Mouse (Mus musculus): Measurements from ENCODE around the gene Sccpdh.
"Not testable (repeated sequence)": the region's sequence is repeated elsewhere in the genome, so short reads cannot be mapped to it uniquely, and the experiment has no call there.

The Sccpdh gene

DNA sequence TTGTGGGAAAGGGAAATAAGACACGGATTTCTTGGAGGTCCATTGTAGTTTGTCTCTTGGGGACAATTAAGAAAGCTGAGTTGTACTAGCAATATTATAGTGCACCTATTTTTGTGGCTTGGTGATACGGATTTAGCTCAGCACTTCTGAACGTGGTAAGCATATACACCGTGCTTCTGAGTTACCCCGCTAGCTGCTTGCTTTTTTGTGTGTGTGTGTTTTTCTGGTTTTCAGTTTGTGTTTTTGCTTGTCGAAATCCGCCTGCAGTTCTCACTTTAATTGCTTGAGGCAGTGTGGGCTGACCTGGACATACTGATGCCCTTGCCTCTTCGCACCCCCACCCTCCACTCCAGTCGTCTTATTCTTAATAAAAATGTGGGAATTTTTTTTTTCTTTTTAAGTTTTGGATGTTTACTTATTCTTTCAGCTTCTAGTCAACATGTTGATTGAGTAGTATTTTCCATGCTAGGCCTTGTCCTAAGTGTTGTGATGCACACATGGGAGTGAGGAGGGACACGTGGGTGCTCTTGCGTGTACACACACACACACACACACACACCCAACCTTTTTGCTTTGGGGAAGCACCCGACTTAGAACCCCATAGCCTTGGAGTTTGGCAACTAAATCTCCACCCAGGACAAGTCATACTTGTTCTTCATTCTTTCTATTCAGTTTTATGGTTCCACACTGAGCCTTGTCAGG, 977 bp downstream of the Sccpdh start:
- no peak for DNase-seq (ENCODE audit: low spot score)

DNA sequence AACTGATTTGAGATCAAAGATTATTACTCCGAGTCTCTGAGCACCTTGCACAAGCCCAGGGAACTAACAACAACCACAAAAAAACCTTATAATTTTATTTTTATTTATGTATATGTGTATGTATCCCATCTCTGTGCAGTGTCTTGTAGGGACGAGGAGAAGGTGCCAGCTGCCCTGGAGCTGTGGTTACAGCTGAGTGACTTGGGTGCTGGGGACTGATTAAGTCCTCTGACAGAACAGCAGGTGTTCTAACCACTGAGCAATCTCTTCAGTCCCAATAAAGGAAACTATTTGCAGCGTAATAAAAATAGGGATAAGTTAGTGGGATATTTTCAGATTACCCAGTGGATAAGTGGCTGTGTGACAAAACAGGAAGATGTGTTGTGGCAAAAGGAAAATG, 6.3 kb downstream of the Sccpdh start:
- no peak for DNase-seq (ENCODE audit: low spot score)

DNA sequence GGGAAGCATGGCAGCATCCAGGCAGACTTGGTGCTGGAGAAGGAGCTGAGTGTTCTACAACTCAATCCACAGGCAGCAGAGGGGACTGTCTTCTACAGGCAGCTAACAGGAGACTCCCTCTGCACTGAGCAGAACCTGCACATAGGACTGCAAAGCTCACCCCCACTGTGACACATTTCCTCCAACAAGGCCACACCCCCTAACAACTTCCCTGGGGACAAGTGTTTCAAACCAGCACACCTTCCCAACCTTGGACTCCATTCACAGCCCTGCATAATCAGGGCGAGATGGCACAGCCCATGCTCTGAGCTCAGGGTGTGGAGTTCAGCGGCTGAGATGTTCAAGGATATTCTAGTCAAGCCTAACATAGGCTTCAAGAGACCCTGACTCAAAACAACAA, 9.0 kb downstream of the Sccpdh start:
- no peak for DNase-seq (ENCODE audit: low spot score)

DNA sequence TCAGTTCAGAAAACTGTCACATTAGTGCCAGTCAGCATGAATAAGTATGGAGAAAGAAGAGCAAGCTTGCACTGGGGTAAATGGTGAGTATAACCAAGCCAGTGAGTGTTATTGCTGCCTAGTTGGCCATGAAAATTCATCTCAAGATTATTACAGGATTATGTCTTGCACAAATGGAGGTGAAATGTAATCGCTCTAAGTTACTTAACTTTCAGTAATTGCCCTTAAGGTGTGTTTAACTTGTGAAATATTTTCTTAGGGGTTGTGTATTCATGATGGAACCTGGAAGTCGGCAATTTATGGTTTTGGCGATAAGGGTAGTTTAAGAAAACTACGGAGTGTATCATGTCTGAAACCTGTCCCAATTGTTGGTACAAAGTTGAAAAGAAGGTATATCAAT, 11.3 kb downstream of the Sccpdh start:
- DNase-seq (ENCODE audit: low spot score), result no peak

DNA sequence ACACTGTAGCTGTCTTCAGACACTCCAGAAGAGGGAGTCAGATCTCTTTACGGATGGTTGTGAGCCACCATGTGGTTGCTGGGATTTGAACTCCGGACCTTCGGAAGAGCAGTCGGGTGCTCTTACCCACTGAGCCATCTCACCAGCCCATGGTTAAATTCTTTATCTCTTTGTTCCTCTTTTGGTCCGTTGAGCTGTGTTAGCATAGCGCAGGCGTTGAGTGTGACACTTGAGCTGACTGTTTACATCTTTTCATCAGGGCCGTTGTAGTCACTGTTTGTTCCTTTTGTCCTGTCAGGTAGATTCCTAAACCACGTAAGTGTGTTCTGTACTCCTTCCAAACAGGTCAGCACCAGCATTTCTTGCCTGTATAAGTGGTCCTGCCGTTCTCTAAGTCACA, 14.7 kb downstream of the Sccpdh start:
- not testable (repeated sequence) for DNase-seq (ENCODE audit: low spot score)

DNA sequence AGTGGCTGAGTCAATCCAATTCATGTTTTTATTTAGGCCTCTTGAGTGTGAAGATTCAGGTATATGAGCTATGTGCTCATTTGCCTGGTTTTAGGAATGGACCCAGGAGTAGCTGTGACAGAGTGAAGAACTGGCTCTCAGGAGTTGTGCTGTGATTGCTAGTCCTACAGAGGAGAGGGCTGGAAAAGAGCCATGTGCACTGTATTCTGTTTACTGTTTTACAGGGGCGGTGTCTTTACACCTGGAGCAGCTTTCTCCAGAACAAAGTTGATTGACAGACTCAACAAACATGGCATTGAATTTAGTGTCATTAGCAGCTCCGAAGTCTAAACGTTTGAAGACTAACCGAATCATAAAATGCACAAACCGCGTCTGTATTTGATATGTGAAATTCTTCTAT, 18.3 kb downstream of the Sccpdh start:
- no peak for DNase-seq (ENCODE audit: low spot score)

DNA sequence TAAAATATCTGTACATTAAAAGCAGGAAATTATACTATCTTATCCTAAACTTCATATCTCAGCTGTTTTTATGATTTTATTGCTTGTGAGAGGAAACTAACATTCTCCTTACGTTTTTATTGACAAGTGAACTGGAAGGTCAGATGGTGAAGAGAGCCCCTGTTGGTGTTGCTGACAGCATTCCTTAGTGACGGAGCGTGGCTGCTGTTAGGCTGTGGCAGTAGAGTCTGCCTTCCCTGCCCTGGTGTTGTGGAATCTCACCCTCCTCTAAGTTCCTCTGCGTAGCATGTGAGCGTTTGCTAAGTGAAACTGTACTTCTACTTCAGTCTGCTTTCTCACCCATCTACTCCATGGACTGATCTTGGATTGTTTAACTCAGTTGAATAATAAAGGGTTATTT, 18.8 kb downstream of the Sccpdh start:
- DNase-seq (ENCODE audit: low spot score), result no peak

DNA sequence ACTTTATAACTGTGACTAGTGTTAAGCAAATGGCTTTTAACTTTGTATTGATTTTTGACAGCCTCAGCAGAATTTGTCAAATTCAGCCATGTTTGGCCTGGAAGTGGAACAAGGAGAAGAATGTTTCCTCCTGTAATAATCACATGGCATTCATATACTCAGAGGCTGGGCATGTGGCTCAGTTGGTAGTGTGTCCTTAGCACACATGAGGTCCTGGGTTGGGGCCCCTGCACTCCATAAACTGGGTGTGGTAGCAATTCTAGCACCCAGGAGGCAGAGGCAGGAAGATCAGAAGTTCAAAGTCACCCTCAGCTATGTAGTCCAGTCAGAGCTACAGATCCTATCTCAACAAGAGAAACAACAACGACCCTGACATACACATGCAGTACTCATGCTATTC, 19.3 kb downstream of the Sccpdh start:
- no peak for DNase-seq (ENCODE audit: low spot score)

DNA sequence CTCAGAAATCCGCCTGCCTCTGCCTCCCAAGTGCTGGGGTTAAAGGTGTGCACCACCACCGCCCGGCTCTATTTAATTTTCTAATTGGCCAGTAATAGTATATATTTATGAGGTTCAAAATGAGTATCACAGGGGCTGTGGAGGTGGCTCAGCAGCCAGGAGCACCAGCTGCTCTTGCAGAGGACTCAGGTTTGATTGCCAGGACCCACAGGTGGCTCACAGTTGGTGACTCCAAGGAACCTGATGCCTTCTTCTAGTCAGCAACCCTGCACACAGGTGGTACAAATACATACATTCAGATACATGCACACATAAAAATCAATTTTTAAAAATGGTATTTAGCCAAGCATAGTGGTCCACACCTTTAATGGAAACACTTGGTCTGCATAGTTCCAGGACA, 20.0 kb downstream of the Sccpdh start:
- DNase-seq (ENCODE audit: low spot score), result no peak

DNA sequence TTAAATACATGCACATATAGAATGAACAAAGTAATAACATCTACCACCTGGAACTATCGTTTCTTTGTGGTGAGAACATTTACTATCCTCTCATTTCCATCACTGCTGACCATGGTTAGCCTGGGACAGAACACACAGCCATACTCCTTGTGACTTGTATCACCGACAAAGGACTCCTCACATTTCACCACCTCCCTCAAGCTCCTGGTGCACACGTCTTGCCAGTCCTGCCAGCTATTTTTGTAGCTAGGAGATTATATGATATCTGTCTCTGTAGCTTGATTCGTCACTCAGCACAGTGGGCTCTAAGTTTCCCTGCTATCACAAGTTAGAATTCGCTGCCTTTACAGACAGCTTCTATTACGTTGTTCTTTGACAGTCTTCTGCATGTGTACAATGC, 20.4 kb downstream of the Sccpdh start:
- DNase-seq (ENCODE audit: low spot score), result no peak

DNA sequence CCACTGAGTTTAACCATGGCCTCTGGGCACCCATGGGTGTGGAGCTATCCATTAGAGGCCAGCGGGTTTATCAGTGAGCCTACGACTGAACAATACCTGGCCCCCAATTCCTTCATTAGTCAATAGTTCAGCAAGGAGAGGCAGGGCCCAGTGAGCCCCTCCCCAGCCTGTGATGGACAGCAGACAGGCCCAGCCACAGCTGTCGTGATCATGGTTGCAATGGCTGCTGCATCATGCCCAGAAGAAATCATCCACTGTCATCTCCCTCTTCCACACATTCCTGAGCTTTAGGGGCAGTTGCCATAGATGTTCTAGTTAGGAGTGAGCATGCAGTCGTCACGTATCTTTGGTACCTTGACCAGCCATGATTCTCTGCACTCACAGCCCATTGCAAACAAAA, 20.9 kb downstream of the Sccpdh start:
- no peak for DNase-seq (ENCODE audit: low spot score)

DNA sequence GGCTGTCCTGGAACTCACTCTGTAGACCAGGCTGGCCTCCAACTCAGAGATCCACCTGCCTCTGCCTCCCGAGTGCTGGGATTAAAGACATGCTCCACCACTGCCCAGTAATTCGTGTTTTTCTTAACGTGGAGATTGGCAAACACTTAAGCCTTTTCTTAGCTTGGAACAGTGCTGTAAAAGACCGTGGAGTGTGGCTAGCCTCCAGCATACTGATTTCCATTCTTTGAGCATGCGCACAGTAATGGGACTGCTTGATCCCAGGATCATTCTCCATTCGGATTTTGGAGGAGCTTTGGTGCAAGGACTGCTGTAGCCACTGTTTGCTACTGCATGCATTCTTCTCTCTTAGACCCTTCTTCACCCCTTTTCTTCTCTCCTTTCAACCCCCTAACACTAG, 21.5 kb downstream of the Sccpdh start:
- DNase-seq (ENCODE audit: low spot score), result no peak

DNA sequence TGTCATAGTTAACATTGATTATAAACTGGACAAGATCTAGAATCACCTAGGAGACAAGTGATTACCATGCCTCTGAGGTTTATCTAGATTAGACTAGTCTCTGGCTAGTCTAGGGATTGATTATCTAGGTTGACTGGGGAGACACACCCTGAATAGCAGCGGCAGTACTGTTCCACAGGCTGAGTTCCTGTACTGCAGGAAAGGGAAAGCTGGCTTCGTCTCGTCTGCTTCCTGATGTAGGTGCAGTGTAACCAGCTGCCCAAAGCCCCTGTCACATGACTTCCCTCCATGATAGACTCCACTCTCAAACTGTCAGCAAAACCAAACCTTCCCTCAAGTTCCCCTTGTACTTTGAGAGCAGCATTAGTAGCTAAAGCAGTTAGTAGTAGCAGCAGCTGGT, 36.1 kb downstream of the Sccpdh start:
- no peak for DNase-seq (ENCODE audit: low spot score)

DNA sequence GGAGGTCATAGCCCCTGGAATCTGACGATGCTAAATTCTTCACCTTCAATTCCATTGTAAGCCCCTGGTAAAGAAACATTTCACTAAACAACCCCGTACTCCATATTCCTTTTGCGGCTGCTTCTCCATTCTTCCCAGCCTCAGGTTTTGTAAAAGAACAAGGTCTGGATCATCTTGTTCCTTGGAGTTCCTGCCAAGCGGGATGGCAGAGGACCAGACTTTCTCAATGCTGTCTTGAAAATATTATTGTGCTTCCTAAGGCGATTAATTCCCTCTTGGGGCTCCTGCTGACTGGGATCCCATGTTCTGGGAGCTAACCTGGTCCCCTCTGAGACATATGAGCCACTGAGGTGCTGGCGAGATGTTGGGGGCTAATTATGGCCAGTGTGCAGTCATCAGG, 37.1 kb downstream of the Sccpdh start:
- DNase-seq (ENCODE audit: low spot score), result peak; percentile 64

DNA sequence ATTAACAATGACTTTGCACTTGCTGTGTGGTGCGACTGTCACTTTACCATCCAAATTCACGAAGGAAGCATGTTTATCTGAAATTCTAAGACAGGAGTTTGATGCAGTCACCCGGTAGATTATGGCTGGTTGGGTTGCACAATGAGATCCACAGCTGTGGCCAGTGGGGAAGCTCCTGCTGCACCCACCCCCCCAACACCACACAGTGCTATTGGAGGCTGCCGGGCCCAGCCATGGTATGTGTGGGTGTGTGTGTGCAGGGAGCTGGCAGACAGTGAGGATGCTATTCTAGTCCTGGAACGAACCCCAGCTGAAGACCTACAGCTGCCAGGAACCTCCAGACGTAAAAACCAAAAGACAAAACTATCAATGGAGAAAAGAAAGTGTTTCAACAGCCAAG, 41.4 kb downstream of the Sccpdh start:
- peak; percentile 85 for DNase-seq (ENCODE audit: low spot score)

DNA sequence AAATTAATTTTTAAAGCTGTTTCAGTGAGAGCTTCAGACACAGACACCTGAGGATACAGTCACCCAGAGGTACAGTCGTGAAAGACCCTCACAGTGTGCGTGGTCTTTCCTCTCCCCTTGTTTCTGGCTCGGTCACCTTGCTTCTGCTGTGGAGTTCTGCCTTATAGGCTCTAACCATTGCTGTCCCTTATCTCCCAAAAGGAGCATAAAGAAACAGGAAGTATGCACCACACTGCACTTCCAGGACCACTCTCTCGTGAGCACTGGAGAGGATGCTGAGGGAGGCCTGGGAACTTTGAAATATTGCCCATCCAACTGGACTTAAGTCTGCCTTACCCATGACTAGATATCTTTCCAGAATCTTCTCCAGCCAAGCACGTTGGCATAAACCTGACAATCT, 42.7 kb downstream of the Sccpdh start:
- no peak for DNase-seq (ENCODE audit: low spot score)

DNA sequence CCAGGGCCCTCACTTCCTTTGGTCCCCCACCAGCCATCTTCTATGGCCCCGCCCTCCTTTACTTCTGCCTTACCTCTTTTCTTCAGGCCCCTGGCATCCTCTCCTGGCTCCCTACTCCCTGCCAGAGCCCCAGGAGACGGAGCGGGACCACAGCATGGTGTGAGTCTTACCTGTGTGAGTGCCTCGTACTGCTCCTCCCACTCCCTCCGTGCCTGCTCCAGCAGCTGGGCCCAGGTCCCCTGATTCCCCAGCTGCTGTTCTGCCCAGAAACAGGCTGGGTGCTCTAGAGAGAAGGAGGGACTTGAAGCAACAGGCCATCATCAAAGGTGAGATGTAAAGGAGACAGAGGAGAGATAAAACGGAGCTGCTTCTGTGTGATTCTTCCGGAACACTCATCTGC, 44.6 kb downstream of the Sccpdh start:
- DNase-seq (ENCODE audit: low spot score), result no peak

DNA sequence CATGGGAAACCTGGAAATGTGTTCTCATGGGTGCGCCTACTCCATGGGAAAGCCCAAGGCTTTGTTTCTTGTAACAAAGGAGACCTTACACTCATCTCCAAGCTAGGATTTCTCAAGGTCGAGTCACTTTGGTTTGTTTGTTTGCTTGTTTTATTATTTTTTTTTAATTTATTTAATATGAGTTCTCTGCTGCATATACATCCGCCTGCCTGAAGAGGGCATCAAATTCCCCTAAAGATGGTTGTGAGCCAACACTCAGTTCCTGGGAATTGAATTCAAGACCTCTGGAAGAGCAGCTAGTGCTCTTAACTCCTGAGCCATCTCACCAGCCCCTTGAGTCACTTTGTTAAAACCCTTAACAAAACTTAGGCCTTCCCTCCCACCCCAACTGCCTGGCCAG, 45.4 kb downstream of the Sccpdh start:
- DNase-seq (ENCODE audit: low spot score), result no peak

DNA sequence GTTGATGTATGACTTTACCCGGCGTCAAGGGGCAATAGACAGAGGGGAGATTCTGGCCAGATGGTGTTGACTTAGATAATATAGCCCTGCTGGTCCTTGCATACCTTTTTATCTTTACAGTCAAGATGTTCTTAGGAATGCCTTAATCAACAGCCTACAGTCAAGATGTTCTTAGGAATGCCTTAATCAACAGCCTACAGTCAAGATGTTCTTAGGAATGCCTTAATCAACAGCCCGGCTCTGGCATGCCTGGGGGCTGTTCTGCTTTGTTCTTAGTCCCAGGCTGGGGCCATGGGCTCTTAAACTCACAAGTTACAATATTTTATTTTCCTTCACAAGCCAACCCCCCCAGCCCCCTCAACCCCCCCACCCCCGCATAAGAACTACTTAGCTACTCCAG, 47.3 kb downstream of the Sccpdh start:
- DNase-seq (ENCODE audit: low spot score), result not testable (repeated sequence)

DNA sequence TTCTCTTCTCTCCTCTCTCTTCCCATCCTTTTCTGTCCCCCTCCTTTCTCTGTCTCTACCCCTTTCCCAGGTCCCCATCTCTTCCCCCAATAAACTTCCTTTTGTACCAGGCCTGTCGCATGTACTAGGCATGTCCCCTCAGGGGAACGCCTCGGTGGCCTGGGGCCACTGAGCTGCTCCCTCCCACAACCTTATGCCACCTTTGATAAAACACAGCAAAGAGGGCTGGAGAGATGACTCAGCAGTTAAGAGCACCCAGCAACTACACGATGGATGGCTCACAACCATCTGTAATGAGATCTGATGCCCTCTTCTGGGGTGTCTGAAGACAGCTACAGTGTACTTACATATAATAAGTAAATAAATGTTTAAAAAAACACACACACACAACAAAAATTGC, 47.8 kb downstream of the Sccpdh start:
- no peak for DNase-seq (ENCODE audit: low spot score)

DNA sequence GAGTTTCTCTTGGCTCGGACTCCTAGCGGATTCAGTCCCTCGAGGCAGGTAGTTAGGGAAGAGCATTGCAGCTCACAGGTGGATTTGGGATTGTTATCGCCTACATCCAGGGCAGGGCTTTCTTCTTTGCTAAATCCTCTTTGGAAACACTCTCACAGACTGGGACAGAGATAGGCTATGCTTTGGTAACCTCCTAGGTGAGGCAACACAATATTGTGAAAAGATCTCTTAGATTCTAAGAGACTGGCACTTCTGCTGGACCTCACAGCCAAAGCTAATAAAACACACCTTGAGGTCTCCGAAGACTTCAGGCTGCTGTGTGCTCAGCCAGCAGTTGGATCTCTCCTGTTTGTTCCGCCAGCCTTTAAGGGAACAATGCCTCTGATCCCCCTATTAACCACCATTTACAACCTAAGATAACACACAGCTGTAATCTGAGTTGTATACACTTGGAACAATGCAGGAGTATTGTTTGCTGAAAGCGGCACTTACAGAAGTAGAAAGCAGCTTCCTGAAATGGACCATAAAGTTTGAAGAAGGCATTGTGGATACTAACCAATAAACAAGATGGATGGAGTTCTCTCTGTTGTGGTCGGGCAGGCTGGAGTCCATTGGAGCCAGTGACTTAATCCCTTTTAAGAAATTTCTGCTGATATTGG, 54.9 kb downstream of the Sccpdh start:
- DNase-seq (ENCODE audit: low spot score), result no peak

DNA sequence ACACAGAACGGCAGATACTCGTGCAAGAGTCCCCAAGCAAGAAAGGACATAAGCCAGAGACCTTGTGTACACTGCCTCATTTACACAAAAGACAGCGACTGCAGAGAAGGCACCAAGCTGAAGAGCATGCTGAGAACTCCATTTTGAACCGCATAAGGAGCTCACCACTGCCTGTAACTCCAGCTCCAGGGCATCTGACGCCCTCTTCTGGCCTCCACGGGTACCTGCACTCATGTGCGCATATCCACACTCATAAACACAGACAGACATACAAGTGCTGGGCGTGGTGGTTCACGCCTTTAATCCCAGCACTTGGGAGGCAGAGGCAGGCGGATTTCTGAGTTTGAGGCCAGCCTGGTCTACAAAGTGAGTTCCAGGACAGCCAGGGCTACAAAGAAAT, 60.7 kb downstream of the Sccpdh start:
- DNase-seq (ENCODE audit: low spot score), result no peak

DNA sequence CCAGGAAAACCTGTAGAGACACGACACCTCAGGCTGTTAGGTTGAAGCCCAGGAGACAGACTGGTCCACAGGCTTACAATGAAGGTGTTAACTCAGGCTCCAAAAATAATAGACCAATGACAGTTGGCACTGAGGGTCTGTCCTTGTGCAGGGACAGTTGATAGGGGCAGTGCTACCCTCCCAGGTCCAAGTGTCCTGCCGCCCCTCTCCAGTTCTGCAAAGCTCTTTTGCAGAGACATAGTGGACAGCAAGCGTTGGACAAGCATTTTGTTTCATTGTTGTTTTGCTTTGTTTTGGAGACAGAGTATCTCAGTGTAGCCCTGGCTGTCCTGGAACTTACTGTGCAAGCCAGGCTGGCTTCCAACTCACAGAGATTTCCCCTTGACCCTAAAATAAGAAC, 63.4 kb downstream of the Sccpdh start:
- no peak for DNase-seq (ENCODE audit: low spot score)
